Comparison of ENCODE assay signal across 17 mouse cellular contexts in genomic region chr9:103168771-103169170, GRCm38 (mm10).
"Had no signal": no experiment of that assay in that cellular context is flagged by ENCODE, and none has a peak within 500 bp of the region (broad histone marks: within the 10 kb centered on the region; RNA-seq: fewer than 3 reads in every experiment).

No protein-coding gene starts in this region.

- H3K36me3 ChIP-seq: kidney, embryonic 15.5 days; limb, embryonic 12.5 days; limb, embryonic 15.5 days; lung, embryonic 15.5 days had no signal

- ATAC-seq: liver, postnatal 0 days had no signal

- H3K9me3 ChIP-seq: kidney, embryonic 15.5 days; limb, embryonic 12.5 days; limb, embryonic 15.5 days; lung, embryonic 15.5 days had no signal

- H3K4me2 ChIP-seq: kidney, embryonic 15.5 days; limb, embryonic 12.5 days; limb, embryonic 15.5 days; liver, embryonic 11.5 days; lung, embryonic 15.5 days; midbrain, embryonic 11.5 days had no signal

- DNase-seq: kidney, adult 11 months; kidney, adult 8-10 months; kidney, postnatal 36 days; layer of hippocampus, postnatal 36 days; liver, postnatal 0 days; midbrain, embryonic 14.5 days; thymus, adult 2 months; thymus, postnatal 14 days; thymus, postnatal 4 days had no signal

- H3K4me3 ChIP-seq: kidney, embryonic 15.5 days; limb, embryonic 12.5 days; limb, embryonic 15.5 days; lung, embryonic 15.5 days had no signal

- H3K27me3 ChIP-seq: kidney, embryonic 15.5 days; limb, embryonic 12.5 days; limb, embryonic 15.5 days; lung, embryonic 15.5 days had no signal

- H3K4me1 ChIP-seq: limb, embryonic 12.5 days; limb, embryonic 15.5 days; lung, embryonic 15.5 days had no signal

- H3K9ac ChIP-seq: kidney, embryonic 15.5 days; limb, embryonic 12.5 days; limb, embryonic 15.5 days; liver, embryonic 14.5 days; liver, postnatal 0 days; lung, embryonic 15.5 days had no signal

- H3K27ac ChIP-seq: kidney, embryonic 15.5 days; limb, embryonic 12.5 days; limb, embryonic 15.5 days; liver, embryonic 14.5 days; lung, embryonic 15.5 days; stomach, postnatal 0 days had no signal
